Mouse (Mus musculus) CD4-positive, CD25-positive, alpha-beta regulatory T cell, adult 9 weeks (primary cell): ENCODE measurements around the gene Rpl22. TPM values are rescaled to one million over a fixed set of nuclear protein-coding genes. Genes with fewer than 3 reads are reported as not detected.

Experiments used
- polyA plus RNA-seq: library from polyadenylated mRNA; unstranded; fragments of 100-300 nt; shearing (Covaris generic); gene quantifications from one replicate; pipeline ENCODE4 v1.2.1, GENCODE M21; 2017

The Rpl22 gene
- polyA plus RNA-seq, result 633 TPM

DNA sequence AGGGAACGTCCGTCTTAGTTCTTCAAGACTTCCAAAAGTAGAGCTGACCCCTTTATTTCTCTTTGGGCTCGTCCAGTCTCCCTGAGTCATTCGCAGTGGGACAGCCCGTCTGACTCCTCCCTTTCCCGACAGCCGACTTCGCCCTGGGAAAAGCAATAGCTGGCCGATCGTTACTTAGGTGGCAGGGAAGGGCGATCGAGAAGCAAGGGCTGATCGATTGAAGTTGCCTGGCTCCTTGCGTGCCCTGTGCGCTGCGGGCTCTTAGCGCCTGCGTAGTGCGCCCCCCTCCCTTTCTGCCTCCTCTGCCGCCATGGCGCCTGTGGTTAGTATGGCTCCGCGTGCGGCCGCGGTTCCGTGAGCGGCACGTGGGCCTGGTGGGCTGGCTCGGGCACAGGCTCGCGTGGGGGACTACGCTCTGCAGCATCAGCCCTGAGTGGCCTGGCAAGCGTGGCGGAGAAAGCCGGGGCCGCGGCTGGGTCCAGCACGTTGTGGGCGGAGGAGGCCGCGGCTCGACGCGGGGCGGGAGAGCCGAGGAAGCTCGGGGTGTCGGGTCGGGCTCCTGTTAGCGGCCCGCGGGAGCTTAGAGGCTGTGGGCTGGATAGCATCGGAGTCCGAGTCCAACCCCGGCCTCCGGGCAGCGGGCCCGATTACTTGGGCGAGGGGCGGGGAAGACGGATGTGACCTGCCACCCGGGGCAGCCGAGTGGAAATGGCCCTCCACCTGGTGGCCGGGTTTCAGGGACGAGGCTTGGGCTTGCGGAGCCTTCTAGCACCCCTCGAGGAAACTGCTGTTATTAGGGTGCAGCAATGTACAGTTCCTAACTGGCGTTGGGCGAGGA, at the start of gene Rpl22:
Rpl22 (plus strand) TSS at position 169 of the 838 bp plus-strand sequence.

DNA sequence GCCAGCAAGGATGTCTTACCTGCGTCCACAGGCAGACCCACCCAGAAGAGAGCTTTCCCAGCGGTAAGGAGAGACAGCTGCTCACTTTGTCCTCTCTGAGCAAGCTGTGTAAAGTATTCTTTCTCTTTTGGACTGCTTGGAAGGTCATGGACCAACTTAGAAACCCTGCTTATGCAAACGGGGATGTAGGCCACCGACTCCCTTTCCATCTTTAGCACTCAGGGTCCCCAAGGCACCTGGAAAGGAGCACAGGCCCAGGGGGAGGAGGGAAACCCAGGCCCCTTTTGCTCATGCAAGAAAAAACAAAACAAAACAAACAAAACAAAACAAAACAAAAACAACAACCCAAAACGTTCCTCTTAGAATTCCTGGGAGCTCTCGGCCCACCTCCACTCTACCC, 34.0 kb upstream of the Rpl22 start, which contains the start of gene Hes3:
Hes3 (minus strand) TSS at position 101 of the 400 bp plus-strand sequence.

GRCm38 (mm10) chr4:152296874-152297861, 28.4 kb upstream of the Rpl22 start, which contains the start of gene Icmt:
Icmt (plus strand) TSS chr4:152297227.

DNA sequence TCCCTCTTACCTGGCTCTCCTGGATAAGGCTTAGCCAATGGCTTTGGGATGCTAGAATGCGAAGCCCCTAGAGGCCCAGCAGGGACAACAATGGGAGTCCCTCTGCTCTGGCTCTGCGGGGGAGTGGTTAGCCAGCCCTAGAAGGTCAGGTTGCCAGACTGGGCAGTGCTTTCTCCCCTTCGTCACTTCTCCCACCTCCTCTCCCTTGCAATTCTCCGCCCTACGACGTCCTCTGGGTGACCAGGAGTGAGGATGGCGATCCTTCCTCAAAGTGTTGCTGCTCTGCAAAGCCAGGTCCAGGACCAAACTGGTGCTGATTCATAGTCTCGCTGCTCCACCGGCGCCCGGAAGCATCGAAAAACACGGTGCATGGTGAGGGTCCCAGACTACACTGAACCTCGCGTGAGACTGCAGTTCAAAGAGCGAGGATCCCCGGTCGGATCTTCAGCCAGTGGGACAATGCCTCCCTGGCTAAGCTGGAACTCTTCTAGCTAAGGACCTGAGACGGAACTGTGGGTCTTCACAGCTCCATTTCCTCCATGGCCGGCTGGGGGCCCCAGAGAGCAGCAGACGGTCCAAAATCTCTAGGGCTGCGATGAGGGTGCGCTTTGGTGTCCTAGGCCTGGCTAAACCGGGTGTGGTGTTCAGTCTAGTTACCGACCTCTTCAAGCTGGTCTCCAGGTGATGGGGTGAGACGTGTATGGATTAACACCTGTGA, 6.9 kb upstream of the Rpl22 start, which contains the start of gene Rnf207:
Rnf207 (minus strand) TSS at position 477 of the 718 bp plus-strand sequence.

DNA sequence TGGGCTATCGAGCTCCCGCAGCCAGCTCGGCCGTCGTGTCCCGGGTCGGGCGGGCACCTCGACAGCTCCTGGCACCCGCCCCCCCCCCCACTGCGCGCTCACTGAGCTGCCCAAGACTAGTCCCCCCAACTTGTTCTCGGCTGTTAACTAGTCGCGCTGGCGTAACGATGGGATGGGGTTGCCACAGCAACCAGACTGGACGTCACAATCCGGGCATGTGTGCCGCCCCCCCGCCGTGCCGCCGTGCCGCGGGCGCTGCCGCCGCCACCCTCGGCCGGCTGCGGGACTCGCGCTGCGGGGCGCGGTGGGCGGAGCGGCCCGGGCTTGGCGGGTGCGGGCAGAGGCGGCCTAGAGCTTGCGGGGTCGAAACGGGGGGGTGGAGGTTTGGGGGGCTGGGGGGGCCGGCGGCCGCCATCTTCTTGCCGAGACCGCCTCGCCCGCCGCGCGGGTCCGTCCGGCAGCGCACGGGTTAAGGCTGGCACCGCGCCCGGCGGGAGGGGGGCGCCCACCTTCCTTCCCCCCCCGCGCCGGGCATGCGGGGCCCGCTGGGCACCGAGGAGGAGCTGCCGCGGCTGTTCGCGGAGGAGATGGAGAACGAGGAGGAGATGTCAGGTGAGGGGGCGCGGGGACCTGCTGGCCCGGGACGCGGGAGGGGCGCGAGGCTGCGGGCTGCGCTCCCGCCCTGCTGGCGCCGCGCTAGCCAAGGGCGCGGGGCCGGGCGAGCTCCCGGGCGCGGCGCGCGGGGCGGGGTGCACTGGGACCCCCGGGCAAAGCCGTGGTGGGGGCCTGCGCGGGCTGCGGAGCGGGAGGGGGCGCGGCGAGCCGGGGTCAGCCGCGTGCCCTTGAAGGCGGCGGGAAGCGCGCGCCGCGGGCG, 13.1 kb downstream of the Rpl22 start, which contains the start of gene Chd5:
Chd5 (plus strand) TSS at position 233 of the 874 bp plus-strand sequence.

Other genes starting within 250 kb of the Rpl22 start
- gene Tnfrsf25, start 209.8 kb upstream of the Rpl22 start, polyA plus RNA-seq, result 221 TPM
- 14.8 TPM for gene Espn, start 173.4 kb upstream of the Rpl22 start, polyA plus RNA-seq
- gene Hes2, start 166.9 kb upstream of the Rpl22 start, polyA plus RNA-seq, result not detected
- gene Acot7, start 147.6 kb upstream of the Rpl22 start, polyA plus RNA-seq, result 84.5 TPM
- gene Gpr153, start 51.5 kb upstream of the Rpl22 start, polyA plus RNA-seq, result not detected
- not detected for gene Hes3, start 34.1 kb upstream of the Rpl22 start, polyA plus RNA-seq
- 3.9 TPM for gene Icmt, start 28.5 kb upstream of the Rpl22 start, polyA plus RNA-seq
- 0.25 TPM for gene Rnf207, start 6.7 kb upstream of the Rpl22 start, polyA plus RNA-seq
- gene Chd5, start 12.9 kb downstream of the Rpl22 start, polyA plus RNA-seq, result 0.04 TPM
- gene Nphp4, start 151.0 kb downstream of the Rpl22 start, polyA plus RNA-seq, result 0.88 TPM
- gene Kcnab2, start 152.1 kb downstream of the Rpl22 start, polyA plus RNA-seq, result 146 TPM